Mouse (Mus musculus): ENCODE measurements around the gene Ppp1cc. TPM values are rescaled to one million over a fixed set of nuclear protein-coding genes. Genes with fewer than 3 reads are reported as not detected.
A peak's percentile ranks its signal among the peaks of the same experiment; 100 is the strongest.
"Not testable (repeated sequence)": the region's sequence is repeated elsewhere in the genome, so short reads cannot be mapped to it uniquely, and the experiment has no call there.

Gene Ppp1cc
- total RNA-seq, 2 experiments from 2014 or later: 161 to 170 TPM

DNA sequence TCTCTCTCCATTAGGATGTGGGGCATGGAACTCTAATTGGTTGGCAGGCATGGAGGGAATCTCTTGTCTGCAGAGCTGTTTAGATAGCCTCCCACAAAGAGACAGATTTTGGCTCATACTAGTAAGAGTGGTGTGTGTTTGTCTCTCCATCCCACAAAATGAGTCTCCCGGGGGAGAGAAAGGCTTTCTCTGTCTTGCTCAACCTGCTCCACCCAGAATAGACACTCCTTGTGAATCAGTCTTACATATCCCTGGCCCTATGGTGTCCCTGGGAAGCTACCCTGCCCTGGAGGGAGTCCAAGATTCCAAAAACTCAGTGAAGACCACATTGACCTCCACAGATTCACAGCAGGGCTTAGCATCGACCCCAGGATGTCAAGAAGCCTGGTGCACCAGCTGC lies 1.6 kb upstream of the Ppp1cc start:
- no peak for DNase-seq (ENCODE audit: low spot score in 2 of 2)
- intact Hi-C loops (cut with DNase I): no loop called here

DNA sequence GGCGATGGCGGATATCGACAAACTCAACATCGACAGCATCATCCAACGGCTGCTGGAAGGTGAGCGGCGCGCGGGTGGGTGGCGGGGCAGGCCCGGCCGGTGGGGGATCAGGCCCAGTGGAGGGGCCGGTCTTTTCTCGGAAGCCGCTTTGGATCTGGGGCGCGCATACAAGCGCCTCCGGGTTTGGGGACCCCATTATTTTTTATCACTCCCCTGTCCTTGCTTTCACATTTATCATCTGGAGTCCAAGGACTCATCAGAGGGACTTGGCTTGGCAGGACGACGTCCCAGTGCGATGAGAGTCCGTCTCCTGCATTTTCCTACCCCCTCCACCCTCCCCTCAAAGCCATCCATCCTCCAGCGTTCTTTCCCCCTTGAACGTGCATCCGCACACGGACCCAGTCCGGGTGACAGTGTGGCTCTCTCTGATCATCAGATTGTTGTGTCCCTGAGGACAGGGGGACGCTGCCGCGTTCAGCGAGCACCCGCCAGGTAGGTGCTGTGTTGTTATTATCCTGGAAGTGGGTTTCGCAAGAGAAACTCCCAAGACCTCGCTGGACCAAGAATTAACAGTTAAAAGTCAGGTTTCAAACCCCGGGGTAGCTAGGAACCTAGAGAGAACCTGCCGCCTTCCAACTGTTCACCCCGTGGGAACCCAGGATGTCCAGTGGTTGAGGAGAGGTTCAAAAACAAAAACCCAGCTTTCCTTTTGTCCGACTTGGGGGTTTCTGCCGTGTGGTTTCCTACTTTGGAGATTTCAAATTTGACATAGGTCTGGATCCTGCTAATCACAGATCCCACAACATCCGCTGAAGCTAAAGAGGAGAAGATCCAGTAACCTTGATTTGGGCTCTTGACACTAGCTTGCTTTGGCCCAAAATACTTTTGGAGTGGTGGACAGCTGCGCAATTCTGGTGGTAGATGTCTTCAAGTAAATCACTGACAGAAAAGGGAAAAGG lies 758 bp downstream of the Ppp1cc start:
- peak in 1 of 2 experiments; percentile 26 for DNase-seq (ENCODE audit: low spot score in 2 of 2)
- intact Hi-C loops (cut with DNase I): no loop called here

DNA sequence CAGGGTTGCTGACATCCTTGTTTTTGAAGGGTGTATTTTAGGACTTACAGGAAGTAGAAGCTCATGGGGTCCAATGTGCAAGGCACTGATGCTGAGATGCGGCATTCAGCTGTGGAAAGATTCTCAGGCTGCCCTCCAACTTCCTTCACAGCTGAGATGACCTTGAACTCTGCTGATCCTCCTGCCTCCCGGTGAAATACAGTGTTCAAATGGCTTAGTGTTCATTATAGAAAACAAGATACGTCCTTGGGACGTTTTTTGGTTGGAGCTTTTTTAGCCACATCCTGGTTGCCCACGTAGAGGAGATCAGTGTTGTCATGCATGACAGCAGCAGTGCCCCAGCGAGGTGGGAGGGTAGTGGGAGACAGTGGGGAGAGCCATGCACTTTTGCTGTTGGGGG lies 5.1 kb downstream of the Ppp1cc start:
- intact Hi-C loops (cut with DNase I): no loop called here

DNA sequence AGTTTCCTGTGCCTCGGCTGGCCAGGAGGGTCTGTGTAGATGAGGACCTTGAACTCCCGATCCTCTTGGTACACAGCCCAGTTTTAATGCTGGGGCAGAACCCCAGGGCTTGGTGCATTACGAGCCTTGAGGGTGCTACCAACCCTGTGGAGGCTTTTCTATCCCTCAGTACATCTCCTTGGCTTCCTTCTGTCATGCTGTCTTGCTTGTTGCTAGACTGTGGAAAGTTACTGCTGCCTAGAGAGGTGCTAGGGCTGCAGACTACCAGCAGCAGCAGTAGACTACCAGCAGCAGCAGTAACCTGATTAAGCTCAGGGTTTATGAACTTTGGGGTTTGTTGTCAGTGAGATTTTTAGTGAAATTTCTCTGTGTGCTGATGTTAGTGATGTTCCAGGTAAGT lies 5.9 kb downstream of the Ppp1cc start:
- no peak for DNase-seq (ENCODE audit: low spot score in 2 of 2)
- intact Hi-C loops (cut with DNase I): no loop called here

More for the DNA sequence above, 5.1 kb downstream of the Ppp1cc start:
- DNase-seq (ENCODE audit: low spot score in 2 of 2): no peak

DNA sequence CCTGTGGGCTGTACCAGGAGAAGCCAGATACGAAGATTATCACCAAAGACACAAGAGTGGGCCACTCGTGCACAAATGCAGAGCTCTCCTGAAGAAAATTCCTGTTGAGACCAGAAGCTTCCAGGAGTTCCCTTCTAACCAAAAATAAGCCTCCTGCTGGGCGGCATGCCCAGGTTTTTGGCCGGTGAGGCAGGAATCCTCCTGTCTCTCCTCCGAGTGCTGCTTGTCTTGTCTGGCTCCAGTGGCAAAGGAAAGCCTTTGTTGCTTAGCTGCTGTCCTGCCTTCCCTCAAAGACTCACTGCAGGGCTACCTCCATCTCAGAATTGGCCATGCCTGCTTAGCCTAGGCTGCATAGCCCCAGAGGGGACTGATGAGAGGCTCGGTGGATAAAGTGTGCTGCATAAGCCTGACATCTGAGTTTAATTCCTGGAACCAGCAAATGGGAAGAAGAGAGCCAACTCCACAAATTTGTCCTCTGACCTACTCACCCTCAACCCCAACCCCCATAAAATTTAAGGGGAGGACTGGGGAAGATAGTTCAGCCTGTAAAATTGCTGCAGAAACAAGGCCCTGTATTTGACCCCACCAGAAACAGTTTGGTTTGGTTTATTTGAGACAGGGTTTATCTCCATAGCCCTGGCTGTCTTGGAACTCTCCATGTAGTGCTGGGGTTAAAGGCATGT lies 7.3 kb downstream of the Ppp1cc start:
- intact Hi-C loops (cut with DNase I): loop anchor here (5.0 kb wide), 1 partner anchor 33 kb away; no protein-coding TSS in a partner anchor
- peak; percentile 59 to 75 for DNase-seq (ENCODE audit: low spot score in 2 of 2)

DNA sequence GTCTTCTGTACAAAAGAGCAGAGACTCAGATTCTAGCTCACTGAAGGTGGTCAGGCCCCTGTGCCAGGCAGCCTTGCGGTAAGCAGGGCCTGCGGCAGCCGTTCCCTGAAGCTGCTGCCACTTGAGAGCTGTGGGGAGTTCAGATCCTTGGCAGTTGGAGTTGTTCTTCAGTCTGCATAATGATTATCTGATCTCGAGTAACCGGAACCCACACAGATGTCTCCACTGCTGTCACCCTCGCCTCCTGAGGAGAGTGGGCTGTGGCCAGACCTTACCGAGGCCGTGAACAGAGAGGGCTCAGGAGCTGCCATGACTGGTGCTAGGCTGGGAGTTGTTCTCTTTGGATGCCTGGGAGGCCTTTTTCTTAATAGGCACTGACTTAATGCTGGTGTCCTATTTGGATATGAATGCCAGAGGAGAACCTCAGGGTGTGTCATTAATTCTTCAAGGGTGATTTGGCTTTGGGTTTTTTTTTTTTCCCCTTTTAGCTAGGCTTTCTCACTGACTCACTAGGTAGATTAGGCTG lies 8.6 kb downstream of the Ppp1cc start:
- intact Hi-C loops (cut with DNase I): loop anchor here (5.0 kb wide), 1 partner anchor 34 kb away; no protein-coding TSS in a partner anchor
- DNase-seq (ENCODE audit: low spot score in 2 of 2): no peak

DNA sequence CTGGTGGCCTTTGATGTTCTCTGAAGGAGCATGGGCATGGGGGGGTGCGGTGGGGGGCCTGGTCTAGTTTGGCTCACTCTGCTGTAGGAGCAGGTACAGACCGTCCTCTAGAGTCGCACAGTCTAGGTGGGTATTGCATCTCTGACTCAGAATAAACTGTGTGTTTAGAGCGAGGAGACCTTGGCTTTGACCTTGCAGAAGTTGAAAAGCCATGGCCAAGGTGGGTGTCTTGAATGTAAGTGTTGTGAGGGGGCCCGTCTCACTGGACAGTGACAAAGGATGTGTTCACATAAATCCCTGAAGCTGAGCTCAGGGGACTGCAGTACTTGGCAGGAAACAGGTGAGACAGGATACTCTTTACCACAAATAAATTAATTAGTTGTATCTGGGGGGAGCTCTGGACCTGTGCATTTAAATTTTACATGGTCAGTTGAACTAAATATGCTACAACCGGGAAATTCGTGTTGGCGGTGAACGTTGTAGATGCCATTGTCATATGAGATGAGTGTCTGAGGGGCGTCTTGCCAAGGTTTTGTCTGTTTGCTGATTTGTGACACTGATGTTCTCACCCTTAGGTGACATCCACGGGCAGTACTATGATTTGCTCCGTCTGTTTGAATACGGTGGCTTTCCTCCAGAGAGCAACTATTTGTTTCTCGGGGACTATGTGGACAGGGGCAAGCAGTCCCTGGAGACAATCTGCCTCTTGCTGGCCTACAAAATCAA lies 10.4 kb downstream of the Ppp1cc start:
- intact Hi-C loops (cut with DNase I): loop anchor here (5.0 kb wide), 1 partner anchor 36 kb away; no protein-coding TSS in a partner anchor
- DNase-seq (ENCODE audit: low spot score in 2 of 2): no peak

DNA sequence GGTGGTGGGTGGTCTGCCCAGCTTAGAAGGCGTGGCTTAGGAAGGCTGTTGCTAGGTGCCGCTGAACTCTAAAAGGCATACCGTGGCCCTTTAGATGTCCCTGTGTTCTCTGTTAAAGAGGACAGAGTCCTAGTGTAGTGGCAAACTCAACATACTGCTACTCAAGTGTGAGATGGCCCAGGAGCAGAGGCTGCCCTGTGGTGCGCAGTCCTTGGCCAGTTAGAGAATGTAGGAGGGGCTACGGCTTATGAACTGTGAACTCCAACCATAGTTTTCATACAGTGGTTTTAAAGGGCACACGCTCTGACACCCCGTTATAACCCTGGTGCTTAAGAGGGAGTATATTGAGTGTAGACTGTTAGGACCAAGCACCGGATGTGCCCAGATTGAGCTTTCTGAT lies 13.0 kb downstream of the Ppp1cc start:
- intact Hi-C loops (cut with DNase I): no loop called here
- no peak for DNase-seq (ENCODE audit: low spot score in 2 of 2)

DNA sequence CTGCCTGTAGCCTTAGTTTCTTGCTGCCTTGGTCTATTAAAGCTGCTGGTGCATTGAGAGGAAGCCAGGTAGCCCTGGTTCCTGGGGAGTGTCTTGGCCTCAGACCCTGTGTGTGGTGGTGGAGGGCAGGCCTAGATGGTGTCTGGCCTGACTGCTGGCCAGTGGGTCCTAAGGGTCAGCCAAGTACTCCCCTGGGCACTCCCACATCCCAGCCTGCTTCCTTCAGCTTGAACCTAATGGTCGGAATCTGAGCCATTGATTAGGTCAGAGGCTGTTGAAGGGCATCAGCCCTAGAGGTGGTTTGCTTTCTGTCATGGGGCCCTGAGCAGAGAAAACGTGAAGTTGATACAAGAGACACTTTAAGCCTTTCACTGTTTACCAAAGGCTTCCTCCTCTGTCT lies 17.3 kb downstream of the Ppp1cc start:
- intact Hi-C loops (cut with DNase I): loop anchor here (5.0 kb wide), 1 partner anchor 62 kb away; no protein-coding TSS in a partner anchor

DNA sequence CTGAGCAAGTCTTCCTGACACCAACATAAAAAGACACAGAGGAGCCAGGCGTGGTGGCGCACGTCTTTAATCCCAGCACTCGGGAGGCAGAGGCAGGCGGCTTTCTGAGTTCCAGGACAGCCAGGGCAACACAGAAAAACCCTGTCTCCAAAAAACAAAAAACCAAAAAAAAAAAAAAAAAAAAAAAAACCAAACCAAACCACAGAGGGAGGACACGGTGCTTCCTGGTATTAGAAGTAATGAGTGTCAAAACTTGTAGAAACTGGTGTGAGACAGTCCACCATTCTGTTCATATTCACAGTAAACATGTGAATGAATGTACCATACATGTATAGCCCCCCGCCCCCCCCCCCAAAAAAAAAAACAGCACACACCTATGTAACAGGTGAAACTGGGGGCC lies 17.9 kb downstream of the Ppp1cc start:
- intact Hi-C loops (cut with DNase I): loop anchor here (2.0 to 5.0 kb wide), 2 partner anchors 47 to 61 kb away; no protein-coding TSS in a partner anchor
- DNase-seq (ENCODE audit: low spot score in 2 of 2): no peak

More for the DNA sequence above, 17.3 kb downstream of the Ppp1cc start:
- DNase-seq (ENCODE audit: low spot score in 2 of 2): no peak

DNA sequence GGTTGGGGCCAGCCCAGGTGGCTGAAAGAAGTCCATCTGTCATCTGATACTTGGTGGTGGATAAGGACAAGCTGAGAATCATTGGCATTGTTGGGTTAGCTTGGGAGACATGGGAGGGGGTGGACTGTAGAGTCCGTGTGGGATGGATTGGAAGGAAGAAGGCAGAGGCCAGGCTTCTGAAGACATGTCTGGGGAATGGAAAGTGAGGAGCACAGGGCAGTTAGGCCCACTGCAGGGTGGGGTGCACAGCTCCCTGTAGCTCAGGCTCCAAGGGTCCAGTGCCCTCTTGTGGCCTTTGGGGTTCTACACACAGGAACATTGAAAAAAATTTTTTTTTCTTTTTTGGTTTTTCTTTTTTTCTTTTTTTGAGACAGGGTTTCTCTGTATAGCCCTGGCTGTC lies 18.3 kb downstream of the Ppp1cc start:
- DNase-seq (ENCODE audit: low spot score in 2 of 2): peak; percentile 52 to 65

DNA sequence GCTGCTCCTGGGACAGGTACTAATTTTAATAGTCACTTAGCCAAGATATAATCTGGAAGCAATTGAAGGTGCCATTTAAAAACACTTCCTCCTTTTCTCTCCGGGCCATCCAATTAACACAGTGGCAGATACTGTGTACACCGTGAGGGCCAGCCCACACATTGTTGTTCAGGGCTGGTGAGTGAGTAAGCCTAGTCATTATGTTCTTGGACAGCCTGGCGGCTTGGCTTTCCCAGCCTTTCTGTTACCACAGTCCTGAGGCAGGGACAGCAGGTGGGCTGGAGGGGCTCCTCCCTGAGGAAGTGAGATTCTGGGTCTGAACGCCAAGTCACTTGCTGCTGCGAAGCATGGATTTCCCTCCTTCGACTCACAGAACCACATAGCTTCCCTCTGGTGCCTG lies 21.6 kb downstream of the Ppp1cc start:
- no peak for DNase-seq (ENCODE audit: low spot score in 2 of 2)

More for the DNA sequence above, 18.3 kb downstream of the Ppp1cc start:
- intact Hi-C loops (cut with DNase I): loop anchor here (2.0 to 5.0 kb wide), 2 partner anchors 48 to 61 kb away; no protein-coding TSS in a partner anchor

DNA sequence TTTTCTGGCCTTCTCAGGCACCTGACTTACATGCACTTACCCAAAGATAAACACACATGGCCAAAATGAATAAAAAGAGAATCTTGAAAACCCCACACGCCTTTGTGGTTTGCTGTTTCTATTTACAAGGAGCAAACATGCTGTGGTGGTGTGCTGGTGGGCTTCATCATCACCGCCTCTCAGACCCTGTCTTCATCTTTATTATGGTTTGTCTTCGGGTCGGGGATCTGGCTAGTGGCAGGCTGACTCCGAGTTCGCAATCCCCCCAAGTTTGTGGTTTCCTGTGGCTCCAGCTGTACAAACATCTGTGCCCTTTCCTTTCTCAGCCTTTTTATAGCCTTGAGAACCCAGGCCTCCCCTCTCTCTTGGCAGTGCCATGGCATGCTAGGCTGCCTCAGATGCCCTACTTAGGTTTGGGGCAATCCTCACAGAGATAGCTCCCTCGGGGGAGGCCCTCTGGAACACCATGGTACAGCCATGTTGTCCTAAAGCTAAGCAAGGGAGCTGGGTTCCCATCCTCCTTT lies 26.3 kb downstream of the Ppp1cc start:
- intact Hi-C loops (cut with DNase I): no loop called here
- no peak for DNase-seq (ENCODE audit: low spot score in 2 of 2)

More for the DNA sequence above, 21.6 kb downstream of the Ppp1cc start:
- intact Hi-C loops (cut with DNase I): loop anchor here (5.0 kb wide), 1 partner anchor 58 kb away; no protein-coding TSS in a partner anchor

DNA sequence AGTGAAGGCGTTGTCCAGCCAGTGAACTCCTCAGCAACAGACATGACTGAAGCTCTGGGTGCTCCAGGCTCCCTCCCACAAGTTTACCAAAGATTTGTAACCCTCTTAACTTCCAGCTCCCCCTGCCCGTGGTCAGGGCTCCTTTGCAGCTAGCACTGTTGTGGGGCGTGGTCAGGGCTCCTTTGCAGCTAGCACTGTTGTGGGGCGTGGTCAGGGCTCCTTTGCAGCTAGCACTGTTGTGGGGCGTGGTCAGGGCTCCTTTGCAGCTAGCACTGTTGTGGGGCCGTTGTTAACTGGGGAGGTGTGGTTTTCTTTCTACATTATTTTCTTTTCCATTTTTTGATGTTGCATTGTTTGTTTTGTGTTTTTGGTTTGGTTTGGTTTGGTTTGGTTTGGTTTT lies 26.8 kb downstream of the Ppp1cc start:
- not testable (repeated sequence) for DNase-seq (ENCODE audit: low spot score in 2 of 2)
- intact Hi-C loops (cut with DNase I): loop anchor here (5.0 kb wide), 1 partner anchor 37 kb away; no protein-coding TSS in a partner anchor

DNA sequence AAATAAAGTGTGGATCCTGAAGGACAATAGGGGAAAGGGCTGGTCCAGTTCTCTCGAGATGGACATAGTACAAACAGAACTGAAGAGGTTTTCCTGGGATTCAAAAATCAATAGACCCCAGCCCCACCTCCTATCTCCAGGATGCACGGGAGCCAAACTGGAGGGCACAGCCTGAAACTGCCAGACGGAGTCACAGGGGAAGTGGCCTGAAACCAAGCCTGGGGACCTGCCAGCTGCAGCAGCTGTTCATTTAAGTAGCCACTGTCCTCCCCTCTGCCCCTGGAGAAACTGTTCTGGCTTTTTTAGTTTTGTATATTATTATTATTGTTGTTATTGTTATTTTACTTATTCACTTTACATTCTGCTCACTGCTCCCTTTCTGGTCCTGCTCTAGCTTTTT lies 31.0 kb downstream of the Ppp1cc start:
- DNase-seq (ENCODE audit: low spot score in 2 of 2): no peak
- intact Hi-C loops (cut with DNase I): loop anchor here (5.0 kb wide), 1 partner anchor 33 kb away; no protein-coding TSS in a partner anchor

DNA sequence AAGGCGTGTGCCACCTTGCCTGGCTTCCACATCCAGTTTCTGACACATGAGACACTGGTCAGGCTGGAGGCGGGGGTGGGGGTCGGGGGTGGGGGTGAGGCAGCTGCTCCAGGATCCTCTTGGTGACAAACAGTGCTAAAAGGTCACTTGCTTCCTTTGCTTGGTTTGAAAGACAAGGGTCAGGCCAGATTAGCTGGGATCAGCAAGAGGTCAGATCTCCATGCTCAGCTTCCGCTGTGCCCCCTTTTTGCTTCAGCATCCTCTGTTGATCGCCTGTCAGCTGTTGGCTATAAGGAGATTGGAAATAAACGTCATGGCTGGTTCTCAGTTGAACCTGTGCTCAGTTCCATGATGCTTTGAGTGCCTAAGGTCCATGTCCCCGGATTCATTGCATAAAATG lies 32.4 kb downstream of the Ppp1cc start:
- intact Hi-C loops (cut with DNase I): no loop called here
- DNase-seq (ENCODE audit: low spot score in 2 of 2): no peak

DNA sequence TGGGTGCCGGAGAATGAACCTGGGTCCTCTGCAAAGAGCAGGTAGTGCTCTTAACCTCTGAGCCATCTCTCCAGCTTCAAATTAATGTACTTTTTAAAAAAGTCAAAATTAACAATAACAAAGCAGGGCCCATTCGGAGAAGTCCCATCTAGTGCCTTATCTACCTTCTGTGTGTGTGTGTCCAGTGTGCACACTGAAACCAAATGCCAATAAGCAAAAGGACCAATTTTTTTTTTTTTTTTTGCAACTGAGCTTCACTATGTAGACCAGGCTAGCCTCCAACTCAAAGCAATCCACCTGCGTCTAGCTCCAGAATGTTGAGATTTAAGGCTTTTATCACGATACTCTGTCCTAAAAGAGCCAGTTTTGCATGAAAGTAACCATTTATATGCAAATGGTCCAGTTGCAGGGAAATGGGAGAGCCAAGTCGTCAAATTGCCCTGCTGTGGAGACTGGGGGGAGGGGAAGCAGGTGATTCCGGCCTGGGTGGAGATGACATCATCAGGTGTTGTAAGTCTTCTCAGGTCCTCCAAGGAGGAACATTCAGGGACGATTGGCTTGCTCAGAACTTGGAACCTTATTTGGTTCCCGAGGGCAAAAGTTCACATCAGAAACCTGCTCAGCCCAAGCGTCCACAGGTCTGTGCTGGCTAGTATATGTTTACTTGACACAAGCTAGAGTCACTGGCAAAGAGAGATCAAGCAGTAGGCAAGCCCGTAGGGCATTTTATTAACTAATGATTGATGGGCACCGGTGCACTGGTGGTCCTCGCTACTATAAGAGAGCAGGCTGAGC lies 33.4 kb downstream of the Ppp1cc start:
- intact Hi-C loops (cut with DNase I): no loop called here
- DNase-seq (ENCODE audit: low spot score in 2 of 2): no peak

DNA sequence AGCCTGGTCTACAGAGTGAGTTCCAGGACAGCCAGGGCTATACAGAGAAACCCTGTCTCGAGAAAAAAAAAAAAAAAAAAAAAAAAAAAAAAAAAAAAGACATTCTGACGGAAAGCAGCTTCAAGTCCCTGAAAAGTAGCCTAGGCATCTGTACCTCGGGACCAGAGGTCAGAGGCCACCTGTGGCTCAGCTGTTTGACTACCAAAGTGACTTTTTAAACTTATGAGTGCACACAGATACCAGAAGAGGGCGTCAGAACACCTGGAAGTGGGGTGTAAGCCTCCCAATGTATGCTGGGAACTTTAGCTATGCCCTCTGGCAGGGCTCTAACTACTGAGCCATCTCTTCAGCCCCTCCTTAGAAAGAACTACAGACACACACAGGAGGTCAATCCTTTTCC lies 34.3 kb downstream of the Ppp1cc start:
- no peak for DNase-seq (ENCODE audit: low spot score in 2 of 2)
- intact Hi-C loops (cut with DNase I): no loop called here

All from left cerebral cortex, postnatal 14 days (tissue).